Mouse (Mus musculus) MEL (cell line): ENCODE results near the gene Dhrs7b. TPM values are rescaled to one million over a fixed set of nuclear protein-coding genes. Genes with fewer than 3 reads are reported as not detected.

Experiments
- DNase-seq: peaks from one replicate; pipeline ENCODE4 v3.0.0; 2011; ENCODE audit warnings: low read depth, low spot score
- H3K27ac ChIP-seq: 2 replicates; pipeline ENCODE4 v1.5.1; 2012; ENCODE audit warnings: low read depth, mild to moderate bottlenecking, control low read depth, low read length, moderate library complexity; ENCODE audit not compliant: control insufficient read depth
- H3K27me3 ChIP-seq, 2 experiments: fragments of 150-350 bp in 1 of 2; sonication (generic) in 1 of 2; 2 replicates each; pipeline ENCODE4 v1.6.1; 2012; ENCODE audit warnings: low read length in 2 of 2, mild to moderate bottlenecking in 2 of 2, improper control_type of control experiment in 1 of 2, moderate library complexity in 1 of 2; ENCODE audit not compliant: insufficient read depth in 2 of 2, control insufficient read depth in 1 of 2
- H3K36me3 ChIP-seq, 2 experiments: 2 replicates each; pipeline ENCODE4 v1.6.1; 2012 to 2014; ENCODE audit warnings: low read length in 2 of 2, improper control_type of control experiment in 1 of 2, inconsistent platforms in 1 of 2, mild to moderate bottlenecking in 1 of 2; ENCODE audit not compliant: insufficient read depth in 2 of 2, control insufficient read depth in 1 of 2
- H3K4me1 ChIP-seq, 2 experiments: fragments of 150-350 bp in 1 of 2; sonication (generic) in 1 of 2; 2 replicates each; pipeline ENCODE4 v1.6.1; 2012; ENCODE audit warnings: low read length in 2 of 2, improper control_type of control experiment in 1 of 2, mild to moderate bottlenecking in 1 of 2; ENCODE audit not compliant: insufficient read depth in 2 of 2, control insufficient read depth in 1 of 2
- H3K4me3 ChIP-seq, 2 experiments: fragments of 150-350 bp in 1 of 2; sonication (generic) in 1 of 2; 2 replicates each; pipeline ENCODE4 v1.5.1; 2012; ENCODE audit warnings: low read depth in 2 of 2, low read length in 2 of 2, mild to moderate bottlenecking in 2 of 2, moderate library complexity in 2 of 2, control low read depth in 1 of 2, improper control_type of control experiment in 1 of 2; ENCODE audit not compliant: control insufficient read depth in 1 of 2, insufficient read depth in 1 of 2
- H3K79me2 ChIP-seq: 2 replicates; pipeline ENCODE4 v1.6.1; 2012; ENCODE audit warnings: mild to moderate bottlenecking, low read length, moderate library complexity; ENCODE audit not compliant: control insufficient read depth, poor library complexity, insufficient read depth
- H3K9ac ChIP-seq: 2 replicates; pipeline ENCODE4 v1.6.1; 2012; ENCODE audit warnings: low read depth, mild to moderate bottlenecking, control low read depth, low read length, moderate library complexity; ENCODE audit not compliant: control insufficient read depth, poor library complexity, severe bottlenecking
- H3K9me3 ChIP-seq: fragments of 150-350 bp; sonication (generic); replicated peaks from 2 replicates; pipeline ENCODE4 v1.6.1; 2012; ENCODE audit warnings: mild to moderate bottlenecking, low read length, improper control_type of control experiment, moderate library complexity; ENCODE audit not compliant: insufficient read depth
- BHLHE40 ChIP-seq: IDR thresholded peaks from 2 replicates; pipeline ENCODE4 v1.6.1; 2012; ENCODE audit warnings: low read depth, mild to moderate bottlenecking, inconsistent platforms, low read length, improper control_type of control experiment, borderline replicate concordance
- CHD1 ChIP-seq: IDR thresholded peaks from 2 replicates; pipeline ENCODE4 v1.6.1; 2012; ENCODE audit warnings: low read depth, mild to moderate bottlenecking, inconsistent platforms, low read length, improper control_type of control experiment
- CTCF ChIP-seq, 3 experiments: IDR thresholded peaks in 2 of 3; conservative IDR thresholded peaks in 1 of 3; 2 replicates each; pipeline ENCODE4 v1.5.1; 2011 to 2012; ENCODE audit warnings: low read length in 3 of 3, low read depth in 2 of 3, mild to moderate bottlenecking in 2 of 3, improper control_type of control experiment in 1 of 3, inconsistent platforms in 1 of 3, mixed read lengths in 1 of 3, moderate library complexity in 1 of 3; ENCODE audit not compliant: control insufficient read depth in 1 of 3, insufficient read depth in 1 of 3, poor library complexity in 1 of 3, severe bottlenecking in 1 of 3
- E2F4 ChIP-seq: IDR thresholded peaks from 2 replicates; pipeline ENCODE4 v1.6.1; 2011; ENCODE audit warnings: low read depth, low read length, improper control_type of control experiment, borderline replicate concordance
- ELF1 ChIP-seq: IDR thresholded peaks from 2 replicates; pipeline ENCODE4 v1.6.1; 2014; ENCODE audit warnings: low read depth, mild to moderate bottlenecking, inconsistent platforms, low read length, improper control_type of control experiment, moderate library complexity
- GATA1 ChIP-seq: IDR thresholded peaks from 2 replicates; pipeline ENCODE4 v1.6.1; 2011; ENCODE audit warnings: low read depth, low read length, improper control_type of control experiment
- MAX ChIP-seq: IDR thresholded peaks from 2 replicates; pipeline ENCODE4 v1.6.1; 2011; ENCODE audit warnings: low read length, improper control_type of control experiment
- MEF2A ChIP-seq: IDR thresholded peaks from 2 replicates; pipeline ENCODE4 v1.6.1; 2014; ENCODE audit warnings: low read depth, mild to moderate bottlenecking, inconsistent platforms, low read length, improper control_type of control experiment; ENCODE audit not compliant: poor library complexity, insufficient replicate concordance, severe bottlenecking; ENCODE audit errors: extremely low read depth
- MXI1 ChIP-seq: IDR thresholded peaks from 2 replicates; pipeline ENCODE4 v1.6.1; 2011; ENCODE audit warnings: mild to moderate bottlenecking, low read depth, low read length, improper control_type of control experiment
- MYB ChIP-seq: IDR thresholded peaks from 2 replicates; pipeline ENCODE4 v1.6.1; 2011; ENCODE audit warnings: mild to moderate bottlenecking, low read depth, low read length, improper control_type of control experiment
- MYC ChIP-seq: IDR thresholded peaks from 2 replicates; pipeline ENCODE4 v1.6.1; 2011; ENCODE audit warnings: low read depth, mild to moderate bottlenecking, low read length, improper control_type of control experiment, moderate library complexity
- NELFE ChIP-seq: IDR thresholded peaks from 2 replicates; pipeline ENCODE4 v1.6.1; 2011; ENCODE audit warnings: low read depth, low read length, improper control_type of control experiment
- POLR2AphosphoS5 ChIP-seq: IDR thresholded peaks from 2 replicates; pipeline ENCODE4 v1.6.1; 2012; ENCODE audit warnings: low read depth, borderline replicate concordance, mild to moderate bottlenecking, inconsistent platforms, low read length, moderate library complexity, mixed read lengths
- RCOR1 ChIP-seq: IDR thresholded peaks from 2 replicates; pipeline ENCODE4 v1.6.1; 2012; ENCODE audit warnings: low read depth, mild to moderate bottlenecking, inconsistent platforms, low read length, improper control_type of control experiment
- SMC3 ChIP-seq: IDR thresholded peaks from 2 replicates; pipeline ENCODE4 v1.6.1; 2011; ENCODE audit warnings: low read depth, low read length, improper control_type of control experiment
- TAL1 ChIP-seq: IDR thresholded peaks from 2 replicates; pipeline ENCODE4 v1.6.1; 2012; ENCODE audit warnings: mild to moderate bottlenecking, inconsistent platforms, low read length, moderate library complexity, mixed read lengths
- TBP ChIP-seq: IDR thresholded peaks from 2 replicates; pipeline ENCODE4 v1.8.0; 2011; ENCODE audit warnings: low read depth, low read length, improper control_type of control experiment
- TCF12 ChIP-seq: IDR thresholded peaks from 2 replicates; pipeline ENCODE4 v1.6.1; 2014; ENCODE audit warnings: low read depth, mild to moderate bottlenecking, inconsistent platforms, low read length, improper control_type of control experiment, moderate library complexity
- UBTF ChIP-seq: IDR thresholded peaks from 2 replicates; pipeline ENCODE4 v1.6.1; 2012; ENCODE audit warnings: low read depth, mild to moderate bottlenecking, inconsistent platforms, low read length, improper control_type of control experiment, moderate library complexity, borderline replicate concordance; ENCODE audit not compliant: insufficient read depth
- USF1 ChIP-seq: IDR thresholded peaks from 2 replicates; pipeline ENCODE4 v1.6.1; 2014; ENCODE audit warnings: low read depth, mild to moderate bottlenecking, inconsistent platforms, low read length, improper control_type of control experiment, moderate library complexity
- USF2 ChIP-seq, 2 experiments: IDR thresholded peaks; 2 replicates each; pipeline ENCODE4 v1.6.1; 2011 to 2012; ENCODE audit warnings: improper control_type of control experiment in 2 of 2, low read length in 2 of 2, borderline replicate concordance in 1 of 2, inconsistent platforms in 1 of 2, low read depth in 1 of 2, mild to moderate bottlenecking in 1 of 2; ENCODE audit not compliant: insufficient read depth in 1 of 2
- ZC3H11A ChIP-seq: IDR thresholded peaks from 2 replicates; pipeline ENCODE4 v1.6.1; 2012; ENCODE audit warnings: low read depth, mild to moderate bottlenecking, inconsistent platforms, low read length, improper control_type of control experiment
- ZKSCAN1 ChIP-seq: IDR thresholded peaks from 2 replicates; pipeline ENCODE4 v1.6.1; 2012; ENCODE audit warnings: low read depth, mild to moderate bottlenecking, inconsistent platforms, low read length, improper control_type of control experiment, moderate library complexity
- ZNF384 ChIP-seq: IDR thresholded peaks from 2 replicates; pipeline ENCODE4 v1.6.1; 2012; ENCODE audit warnings: low read depth, mild to moderate bottlenecking, inconsistent platforms, low read length, improper control_type of control experiment
- polyA plus RNA-seq, 2 experiments: library from polyadenylated mRNA; stranded (reverse) in 1 of 2; unstranded in 1 of 2; fragments of >175 nt in 1 of 2; fragments of >200 nt in 1 of 2; gene quantifications; 2 replicates each; pipeline versions ENCODE4 v1.2.1 to v1.2.4; 2012; ENCODE audit warnings: low replicate concordance in 2 of 2, low read depth in 1 of 2; ENCODE audit not compliant: insufficient read length in 2 of 2, insufficient read depth in 1 of 2, missing spikeins in 1 of 2
- total RNA-seq: library from RNA; depleted of rRNA; stranded (reverse); fragments of 300-350 nt; gene quantifications from 2 replicates; pipeline ENCODE4 v1.2.3, GENCODE M21; 2012

The Dhrs7b gene
- total and polyA plus RNA-seq, 3 experiments = 49.5 to 94.7 (median 81.5) TPM

DNA sequence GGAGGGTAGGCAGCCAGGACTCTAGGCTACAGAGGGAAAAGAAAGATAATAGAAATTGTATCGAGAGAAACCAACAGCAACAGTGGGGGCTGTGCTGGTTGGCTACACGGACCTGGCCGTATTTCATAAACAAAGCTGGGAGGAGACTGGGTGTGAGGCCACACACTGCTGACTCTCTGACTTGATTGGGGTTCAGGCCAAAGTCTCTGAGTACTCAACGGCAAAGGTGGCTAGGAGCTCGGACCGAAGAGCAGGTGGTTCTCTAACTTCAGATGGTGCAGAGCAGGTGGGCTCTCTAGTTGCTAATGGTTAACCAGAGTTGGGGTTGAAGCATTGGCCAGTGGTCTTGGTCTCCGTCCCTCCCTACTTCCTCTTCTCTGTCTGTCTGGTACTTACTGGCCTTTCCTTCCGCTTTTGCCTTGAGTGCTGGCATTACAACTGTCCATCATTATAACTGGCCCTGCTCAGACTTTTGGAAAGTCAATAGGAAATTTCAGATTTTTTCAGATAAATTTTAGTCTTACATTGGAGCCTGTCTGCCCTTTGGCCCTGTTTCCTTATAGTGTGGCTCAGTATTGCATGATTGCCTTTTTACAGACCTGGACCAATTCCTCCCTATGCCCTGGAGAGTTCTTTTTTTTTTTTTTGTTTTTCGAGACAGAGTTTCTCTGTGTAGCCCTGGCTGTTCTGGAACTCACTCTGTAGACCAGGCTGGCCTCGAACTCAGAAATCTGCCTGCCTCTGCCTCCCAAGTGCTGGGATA is 7.4 kb downstream of the Dhrs7b start:
- Histone ChIP-seq H3K4me1 (0 out of 4 replicates have a peak, but pooled peaks cover 0 to 3% of the 10 kb centered on the region in 2 experiments), H3K36me3 (peaks cover 4 to 11% of the 10 kb centered on the region in 2 experiments), H3K4me3 (no peak overlapping the region)

DNA sequence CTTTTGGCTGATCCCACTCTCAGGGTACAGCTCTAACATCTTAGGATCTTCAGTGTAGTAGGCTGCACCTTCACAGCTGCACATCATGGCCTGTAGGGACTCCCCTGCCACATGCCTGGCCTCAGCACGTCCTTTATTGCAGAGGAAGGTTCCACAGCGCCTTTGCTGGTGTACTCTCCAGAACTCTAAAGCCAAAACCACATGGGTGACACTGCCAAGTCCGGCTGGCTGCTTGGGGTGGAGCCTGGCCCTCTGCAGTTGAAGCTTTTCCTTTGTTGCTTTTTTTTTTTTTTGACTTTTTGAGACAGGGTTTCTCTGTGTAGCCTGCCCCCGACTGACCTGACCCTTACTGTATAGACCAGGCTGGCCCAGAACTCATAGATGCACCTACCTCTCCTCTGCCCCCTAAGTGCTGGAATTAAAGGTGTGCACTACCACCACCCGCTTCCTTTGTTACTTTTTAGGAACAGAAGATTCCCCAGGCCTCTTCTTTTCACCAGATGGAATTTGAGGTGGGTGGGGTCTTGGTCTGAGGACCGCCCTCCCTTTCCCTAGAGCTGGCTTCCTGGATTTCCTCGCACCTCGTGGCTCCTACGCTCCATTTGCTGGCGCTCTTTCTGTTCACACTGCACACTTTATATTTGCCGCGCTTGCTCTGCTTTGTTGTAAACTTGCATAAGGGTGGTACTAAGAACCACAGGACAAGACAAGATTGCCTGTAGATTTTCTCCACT is 11.2 kb downstream of the Dhrs7b start:
- DNase-seq = no peak
- Histone ChIP-seq H3K9me3 (no peaks in the 10 kb centered on the region), H3K9ac (no peak overlapping the region), H3K79me2 (peaks cover 4% of the 10 kb centered on the region; the same call in 1 of the 2 replicates), H3K4me1 (no peaks in the 10 kb centered on the region), H3K36me3 (peaks cover 0 to 7% of the 10 kb centered on the region in 2 experiments; a peak in 2 of 4 replicates), H3K4me3 (no peak overlapping the region), H3K27ac (no peak overlapping the region), H3K27me3 (no peaks in the 10 kb centered on the region)
- TF ChIP-seq E2F4 (no peak), RCOR1 (no peak), TAL1 (no peak), CHD1 (no peak), ZKSCAN1 (no peak), MEF2A (no peak), BHLHE40 (no peak), TCF12 (no peak), POLR2AphosphoS5 (no peak), UBTF (no peak), GATA1 (no peak), NELFE (no peak), ZNF384 (no peak), TBP (no peak), MYC (no peak), USF1 (no peak), MYB (no peak)
- TF ChIP-seq, all 39 proteins: peak for 0

More for the DNA sequence above, 7.4 kb downstream of the Dhrs7b start:
- H3K9ac ChIP-seq = no peak overlapping the region
- no peak for TF ChIP-seq ZC3H11A
- no peak for TF ChIP-seq CTCF (IDR thresholded peaks at IDR 0.05 in 2 of 3, conservative IDR thresholded peaks at IDR 0.05 in 1 of 3; ENCODE audit: control insufficient read depth in 1 of 3, insufficient read depth in 1 of 3, low read depth in 2 of 3, low read length in 3 of 3, poor library complexity in 1 of 3, severe bottlenecking in 1 of 3)
- TF ChIP-seq ELF1 = no peak
- TF ChIP-seq ZNF384 = no peak
- no peak for TF ChIP-seq GATA1
- TF ChIP-seq SMC3 = no peak
- no peak for TF ChIP-seq ZKSCAN1
- TF ChIP-seq CHD1 = no peak
- no peak for TF ChIP-seq MYB
- no peak for TF ChIP-seq NELFE
- no peak for TF ChIP-seq MXI1
- no peak for TF ChIP-seq MAX
- no peak for TF ChIP-seq TCF12
- TF ChIP-seq USF2 (IDR thresholded peaks at IDR 0.05; ENCODE audit: borderline replicate concordance in 1 of 2, insufficient read depth in 1 of 2, low read depth in 1 of 2, low read length in 2 of 2) = no peak
- H3K27me3 ChIP-seq = no peaks in the 10 kb centered on the region
- DNase-seq = no peak
- H3K9me3 ChIP-seq = no peaks in the 10 kb centered on the region
- H3K27ac ChIP-seq = no peak overlapping the region
- peaks cover 14% of the 10 kb centered on the region for H3K79me2 ChIP-seq
